Mouse (Mus musculus) frontal cortex, adult (tissue): ENCODE data around the gene Dgat2.

Experiments used
- ATAC-seq: cut with Nextera tagmentation; 2 replicates; pipeline ENCODE4 v1.9.2; 2017; ENCODE audit warnings: mild to moderate bottlenecking, moderate library complexity, mixed read lengths; ENCODE audit not compliant: low TSS enrichment

Gene Dgat2

GRCm38 (mm10) chr7:99139841-99140491 is 42.6 kb downstream of the Dgat2 start:
- peak; percentile 0; the same call in 1 of the 2 replicates for ATAC-seq

GRCm38 (mm10) chr7:99137541-99137940 is 45.0 kb downstream of the Dgat2 start:
- no peak for ATAC-seq

- ATAC-seq, result no peak
Observed at GRCm38 (mm10) chr7:99136789-99137188, 45.7 kb downstream of the Dgat2 start.

- ATAC-seq, result no peak
Observed at GRCm38 (mm10) chr7:99133811-99134402, 48.6 kb downstream of the Dgat2 start.

- ATAC-seq, result no peak
Observed at GRCm38 (mm10) chr7:99132597-99132996, 49.9 kb downstream of the Dgat2 start.

- no peak for ATAC-seq
Observed at GRCm38 (mm10) chr7:99131819-99132353, 50.6 kb downstream of the Dgat2 start.

GRCm38 (mm10) chr7:99128965-99129364 is 53.6 kb downstream of the Dgat2 start:
- no peak for ATAC-seq

- ATAC-seq, result no peak
Observed at GRCm38 (mm10) chr7:99128020-99128950, 54.2 kb downstream of the Dgat2 start.

GRCm38 (mm10) chr7:99126057-99126456 is 56.5 kb downstream of the Dgat2 start:
- no peak for ATAC-seq

GRCm38 (mm10) chr7:99122651-99123050 is 59.9 kb downstream of the Dgat2 start:
- no peak for ATAC-seq

- no peak for ATAC-seq
Observed at GRCm38 (mm10) chr7:99120865-99121521, 61.5 kb downstream of the Dgat2 start.

GRCm38 (mm10) chr7:99120082-99120481 is 62.4 kb downstream of the Dgat2 start:
- ATAC-seq, result no peak

GRCm38 (mm10) chr7:99116781-99117180 is 65.7 kb downstream of the Dgat2 start:
- ATAC-seq, result no peak

- ATAC-seq, result no peak
Observed at GRCm38 (mm10) chr7:99114006-99114726, 68.4 kb downstream of the Dgat2 start.

- peak; percentile 69; the same call in 1 of the 2 replicates for ATAC-seq
Observed at GRCm38 (mm10) chr7:99107566-99107965, 75.0 kb downstream of the Dgat2 start.

GRCm38 (mm10) chr7:99106714-99107270 is 75.7 kb downstream of the Dgat2 start:
- no peak for ATAC-seq
